Mouse (Mus musculus) left cerebral cortex, adult 18-20 months (tissue): ENCODE measurements at regions not wholly inside any gene's neighbourhood (a gene's known extent, or its start where the extent isn't known, plus 50 kb on each side); places are given as distances from the start of the nearest gene placed in this dataset.

Source experiments
- DNase-seq, 2 experiments: peaks; one replicate each; pipeline ENCODE4 v3.0.0; 2021 to 2022; ENCODE audit warnings: low spot score in 2 of 2, mixed read lengths in 1 of 2

DNA sequence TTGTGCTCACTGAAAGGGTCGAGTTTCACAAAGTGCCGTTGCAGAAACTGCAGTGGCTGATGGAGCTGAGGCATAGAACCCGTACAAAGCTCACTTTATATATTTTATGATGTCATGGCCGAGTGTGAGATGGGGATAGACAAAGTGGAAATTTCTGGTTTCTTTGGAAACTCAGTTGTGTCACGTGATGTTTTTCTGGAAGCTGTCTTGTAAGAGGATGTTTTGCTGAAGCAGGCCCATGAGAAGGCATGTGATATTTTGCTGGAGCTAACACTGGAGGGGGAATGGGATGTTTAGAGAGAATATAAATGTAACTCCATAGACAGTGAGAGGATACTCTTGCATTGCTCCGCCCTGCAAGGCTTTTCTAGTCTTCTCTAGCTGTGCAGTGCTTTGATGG, 311.7 kb downstream of the Tmem132b start:
- no peak for DNase-seq

GRCm38 (mm10) chr5:125849722-125850121, 318.1 kb downstream of the Tmem132b start:
- no peak for DNase-seq

DNA sequence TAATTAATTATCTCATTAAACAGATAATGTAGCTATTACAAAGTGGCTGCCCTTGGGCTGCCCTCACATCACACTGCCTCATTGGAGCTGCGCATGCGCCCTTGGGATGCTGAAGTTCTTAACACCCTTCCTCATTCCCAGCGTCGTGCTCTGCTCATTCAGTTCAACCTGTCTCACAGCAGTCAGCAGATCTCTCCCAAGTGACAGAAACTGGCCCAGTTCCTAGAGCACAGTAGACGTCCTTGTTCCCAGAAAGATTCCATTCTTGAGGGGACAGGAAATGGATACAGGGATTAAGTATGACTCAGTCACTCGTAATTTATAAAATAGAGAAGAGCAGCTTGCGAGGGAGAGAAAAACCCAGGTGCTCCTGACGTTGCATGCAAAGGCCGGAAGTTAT, 344.7 kb downstream of the Tmem132b start:
- DNase-seq = no peak

DNA sequence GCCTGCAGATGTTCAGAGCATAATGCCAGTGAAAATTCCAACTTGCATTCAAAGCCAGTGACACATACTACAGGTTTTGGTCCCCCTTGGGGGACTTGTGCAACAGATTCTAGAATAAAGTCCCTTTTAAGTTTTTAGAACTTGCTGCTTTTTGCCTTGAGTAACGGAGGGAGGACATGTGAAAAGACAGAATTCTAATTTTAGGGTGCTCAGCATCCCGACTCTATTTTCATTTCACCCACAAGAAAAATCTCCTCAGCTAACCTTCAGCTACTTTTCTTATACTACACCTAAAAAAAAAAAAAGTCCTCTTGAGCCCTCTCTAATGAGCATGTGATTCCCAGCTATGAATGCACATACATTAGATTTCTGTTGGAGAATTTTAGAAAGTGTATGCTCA, 357.3 kb downstream of the Tmem132b start:
- no peak for DNase-seq

DNA sequence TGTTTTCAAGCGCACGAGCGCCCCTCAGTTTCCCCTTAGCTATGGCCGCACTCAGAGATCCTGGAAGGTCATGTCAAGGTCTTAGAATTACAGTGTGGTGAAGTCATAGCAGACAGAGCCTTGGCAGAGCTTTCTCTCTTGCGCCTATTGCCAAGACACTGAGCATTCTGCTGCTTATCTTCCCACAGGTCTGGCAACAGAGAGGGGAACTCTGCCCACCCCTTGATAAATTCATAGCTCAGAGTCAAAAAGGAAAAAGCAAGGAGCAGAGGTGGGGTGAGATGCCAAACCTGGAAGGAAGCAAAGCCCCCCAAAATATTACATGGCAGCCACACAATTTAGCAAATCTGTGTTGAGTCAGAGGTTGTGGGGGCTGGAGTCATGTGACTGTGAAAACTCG, 362.3 kb downstream of the Tmem132b start:
- no peak for DNase-seq

DNA sequence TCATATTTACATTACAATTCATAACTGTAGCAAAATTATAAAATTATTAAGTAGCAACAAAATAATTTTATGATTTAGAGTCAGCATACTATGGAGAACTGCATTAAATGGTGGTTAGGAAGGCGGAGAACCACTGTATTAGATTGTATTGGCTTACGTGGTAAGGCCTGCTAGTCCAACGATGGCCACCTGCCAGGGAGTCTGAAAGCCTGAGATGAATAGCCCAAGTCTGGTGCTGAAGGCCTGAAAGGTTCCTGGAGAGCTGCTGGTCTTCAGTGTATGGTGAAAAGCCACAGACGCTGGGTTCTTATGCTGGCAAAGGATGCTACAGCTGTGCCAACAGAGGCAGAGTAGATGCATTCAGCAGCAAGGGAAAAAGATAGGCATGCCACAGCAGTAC, 370.5 kb downstream of the Tmem132b start:
- no peak for DNase-seq

DNA sequence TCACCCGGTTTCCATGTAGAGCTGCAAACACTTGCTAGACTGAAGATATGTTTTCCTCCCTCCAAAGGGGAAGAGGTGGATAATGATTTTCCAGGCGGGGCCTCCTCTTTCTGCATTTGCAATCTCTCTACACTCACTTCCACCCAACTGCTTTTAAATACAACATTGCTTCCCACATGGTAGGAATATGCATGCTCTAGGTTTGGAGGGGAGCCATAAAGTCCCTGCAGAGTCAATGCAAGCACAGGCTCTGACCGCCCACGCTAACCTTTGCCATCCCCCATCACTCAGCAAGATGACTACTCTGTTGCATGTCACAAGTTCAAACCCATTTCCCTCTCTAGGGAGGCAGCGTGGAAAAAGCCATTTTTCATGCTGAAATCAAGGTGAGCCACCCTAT, 372.9 kb downstream of the Tmem132b start:
- DNase-seq = no peak

- no peak for DNase-seq
These were observed 375.8 kb downstream of the Tmem132b start for GRCm38 (mm10) chr5:125907332-125907731.

DNA sequence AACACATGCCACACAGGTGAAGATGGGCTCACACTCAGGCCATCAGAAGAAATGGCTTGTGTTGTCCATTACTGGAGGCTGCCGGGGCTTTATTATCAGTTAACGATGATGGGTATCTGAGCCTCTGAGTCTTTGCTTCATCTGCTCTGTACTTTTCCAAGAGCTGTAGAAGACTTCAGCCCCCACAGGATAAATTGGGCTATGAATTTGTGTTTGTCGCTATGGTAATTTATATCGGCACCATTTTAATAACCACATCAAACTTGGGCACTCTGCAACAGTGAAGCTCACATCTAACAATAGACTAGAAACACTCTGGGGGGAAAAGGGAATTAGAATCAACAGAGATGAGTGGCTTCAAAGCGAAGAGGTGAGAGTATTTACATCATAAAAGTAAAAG, 376.3 kb downstream of the Tmem132b start:
- DNase-seq = no peak

DNA sequence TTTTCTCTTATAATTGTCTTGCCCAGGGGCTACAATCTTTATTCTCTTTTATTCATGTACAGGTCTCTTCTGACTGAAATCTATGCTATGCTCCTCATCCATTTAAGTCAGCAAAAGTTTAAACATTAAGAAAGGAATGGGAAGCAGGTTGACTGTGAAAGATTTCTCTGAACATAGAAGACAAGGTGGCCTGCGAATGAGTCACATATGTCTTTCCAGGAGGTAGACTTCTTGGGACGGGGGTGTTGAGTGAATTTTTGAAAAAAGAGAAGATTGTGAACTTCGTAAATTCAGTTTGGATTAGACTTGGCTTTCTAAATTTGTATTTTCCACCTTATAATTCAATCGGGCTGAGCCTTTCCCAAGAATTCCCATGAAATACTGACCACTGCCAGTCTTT, 384.3 kb downstream of the Tmem132b start:
- no peak for DNase-seq

DNA sequence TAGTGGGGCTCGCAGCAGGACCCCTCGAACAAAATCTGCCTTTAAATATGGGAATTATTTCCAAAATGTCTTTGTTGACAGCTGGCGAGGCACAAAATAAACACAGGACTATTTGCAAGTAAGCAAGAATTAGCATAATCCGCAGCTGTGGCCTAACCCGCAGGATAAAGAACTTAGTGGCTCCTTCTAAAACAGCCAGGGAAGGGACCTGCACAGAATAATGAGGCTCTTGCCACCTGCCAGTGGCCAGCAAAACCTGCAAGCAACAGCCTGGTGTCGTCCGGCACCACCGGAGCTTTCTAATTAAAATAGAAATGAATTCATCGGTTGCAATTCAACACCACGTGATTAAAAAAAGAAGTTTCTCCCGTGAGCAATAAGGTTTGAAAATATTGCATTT, 389.4 kb downstream of the Tmem132b start:
- no peak for DNase-seq

GRCm38 (mm10) chr5:125925856-125926497, 394.4 kb downstream of the Tmem132b start:
- no peak for DNase-seq

GRCm38 (mm10) chr5:125931502-125931901, 399.9 kb downstream of the Tmem132b start:
- DNase-seq = peak; percentile 48 to 61

GRCm38 (mm10) chr5:125939416-125939815, 407.8 kb downstream of the Tmem132b start:
- no peak for DNase-seq

DNA sequence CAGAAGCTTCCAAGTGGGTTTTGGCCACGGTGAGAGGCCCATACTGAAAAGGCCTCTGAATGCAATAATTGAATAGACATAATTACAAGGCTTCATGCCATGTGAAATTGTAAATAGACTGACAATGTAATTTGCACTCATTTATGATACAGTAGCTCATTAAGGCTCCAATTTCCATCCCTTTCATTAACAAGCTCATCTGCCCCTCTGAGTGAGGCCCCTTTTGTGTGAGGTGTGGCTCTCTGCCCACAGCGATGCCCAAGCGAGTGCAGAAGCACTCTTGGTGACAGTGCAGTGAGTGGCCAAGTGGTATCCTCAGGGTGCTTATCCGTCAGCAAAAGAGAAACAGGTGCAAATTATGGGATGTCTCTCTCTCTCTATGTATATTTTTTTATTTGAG, 415.2 kb downstream of the Tmem132b start:
- no peak for DNase-seq

- no peak for DNase-seq
These were observed 420.1 kb downstream of the Tmem132b start for GRCm38 (mm10) chr5:125951641-125952040.

DNA sequence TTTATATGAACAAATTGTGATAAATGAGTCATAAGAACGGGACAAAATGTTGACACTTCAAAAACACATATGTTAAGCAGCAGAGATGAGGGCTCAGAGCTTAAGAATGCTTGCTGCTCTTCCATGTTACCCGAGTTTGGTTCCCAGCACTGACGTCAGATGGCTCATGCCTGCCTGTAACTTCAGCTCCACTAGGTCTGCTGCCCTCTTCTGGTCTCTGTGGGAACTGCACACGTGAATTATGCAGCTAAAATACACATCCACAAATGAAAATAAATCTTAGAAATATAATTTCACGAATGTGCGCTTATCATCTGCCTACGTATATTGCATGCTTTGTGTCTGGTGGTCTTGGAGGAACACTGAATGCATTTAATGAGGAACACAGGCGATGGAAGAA, 432.5 kb downstream of the Tmem132b start:
- no peak for DNase-seq

DNA sequence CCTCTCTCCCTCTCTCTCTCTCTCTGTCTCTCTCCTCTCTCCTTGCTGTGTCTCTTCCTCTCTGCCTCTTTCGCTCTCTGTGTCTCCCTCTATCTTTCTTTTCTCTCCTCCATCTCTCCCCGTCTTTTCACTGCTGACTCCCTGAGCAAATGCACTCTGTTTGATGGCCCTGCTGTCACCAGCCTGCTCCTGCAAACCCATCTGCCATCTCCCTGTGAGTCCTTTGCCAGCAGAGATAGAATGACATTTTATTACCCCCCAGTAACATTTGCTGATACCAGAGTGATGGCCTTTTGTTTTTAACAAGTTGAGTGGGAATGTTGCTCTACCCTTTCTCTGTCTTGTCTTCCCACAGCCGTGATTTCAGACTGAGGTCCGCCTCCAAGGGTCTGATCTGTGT, 436.6 kb downstream of the Tmem132b start:
- no peak for DNase-seq

GRCm38 (mm10) chr5:125974035-125974434, 442.5 kb downstream of the Tmem132b start:
- DNase-seq = no peak

GRCm38 (mm10) chr5:125979801-125980200, 448.2 kb downstream of the Tmem132b start:
- DNase-seq = no peak

DNA sequence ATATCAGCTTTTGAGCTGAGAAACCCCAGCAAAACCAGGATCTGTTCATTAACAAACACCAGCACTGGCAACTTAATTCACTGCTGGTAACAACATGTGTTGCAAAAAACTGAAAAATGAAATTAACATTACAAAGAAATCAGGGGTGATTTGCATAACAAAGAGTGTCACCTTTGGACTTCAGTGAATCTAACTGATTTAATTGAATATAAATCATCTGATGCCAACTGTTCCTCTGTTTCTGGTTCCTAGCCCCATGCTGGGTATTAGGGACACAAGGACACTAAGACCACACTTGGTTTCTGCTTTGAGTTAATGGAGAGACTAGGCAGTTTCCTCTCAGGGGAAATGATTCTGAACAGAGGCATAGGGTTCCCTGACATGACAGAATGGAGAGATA, 453.8 kb downstream of the Tmem132b start:
- DNase-seq = no peak

- no peak for DNase-seq
These were observed 465.6 kb downstream of the Tmem132b start for GRCm38 (mm10) chr5:125997173-125997572.

DNA sequence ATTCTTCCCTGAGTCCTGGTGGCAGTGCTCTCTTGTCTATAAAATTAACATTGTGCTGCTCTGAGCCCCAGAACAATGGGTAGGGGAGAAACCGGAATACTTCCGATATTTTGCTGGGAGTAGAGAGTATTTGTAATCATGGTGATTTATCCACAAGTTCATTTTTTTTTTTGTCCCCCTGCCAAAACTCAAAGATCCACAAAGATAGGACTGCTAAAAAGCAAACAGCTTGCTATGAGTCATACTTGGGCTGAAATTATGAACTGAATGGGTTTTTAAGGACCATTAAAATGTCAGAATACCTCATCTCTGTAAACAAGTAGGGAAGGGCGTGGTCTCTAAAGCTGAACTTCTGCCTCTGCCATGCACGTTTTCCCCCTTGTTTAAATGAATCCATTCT, 476.3 kb downstream of the Tmem132b start:
- DNase-seq = no peak

DNA sequence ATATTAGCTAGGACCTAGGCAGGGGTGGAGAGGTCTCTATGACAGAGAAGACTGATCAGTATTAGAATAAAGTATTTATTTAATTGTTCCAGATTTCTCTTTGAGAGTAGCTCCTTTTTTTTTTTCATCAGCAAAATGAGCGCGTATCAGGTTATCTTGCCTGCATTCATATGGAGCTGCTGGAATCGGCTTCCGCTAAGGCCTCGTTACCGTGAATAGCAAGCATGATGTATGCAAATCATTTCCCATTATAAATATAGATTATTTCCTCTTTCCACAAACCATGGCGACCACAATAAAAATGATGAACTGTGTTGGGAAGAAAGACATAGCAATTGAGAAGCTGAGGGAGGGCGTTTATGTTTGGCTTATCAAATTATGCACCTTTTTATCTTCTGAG, 476.7 kb downstream of the Tmem132b start:
- DNase-seq = no peak
